Mouse (Mus musculus) kidney, embryonic 15.5 days (tissue): Measurements from ENCODE around the gene Rtkn2. TPM values are rescaled to one million over a fixed set of nuclear protein-coding genes. Genes with fewer than 3 reads are reported as not detected.

Source experiments
- ATAC-seq: fragments of 200-750 bp; cut with Nextera tagmentation; replicated peaks from 2 replicates; pipeline ENCODE4 v1.8.0; 2017; ENCODE audit warnings: moderate TSS enrichment; ENCODE audit not compliant: low FRiP score
- H3K27ac ChIP-seq: fragments of 300-500 bp; sonication (generic); 2 replicates; pipeline ENCODE4 v1.5.1; 2015; ENCODE audit warnings: mild to moderate bottlenecking, inconsistent platforms
- H3K27me3 ChIP-seq: fragments of 300-500 bp; sonication (generic); 2 replicates; pipeline ENCODE4 v1.6.1; 2015; ENCODE audit warnings: inconsistent platforms
- H3K36me3 ChIP-seq: fragments of 300-500 bp; sonication (generic); 2 replicates; pipeline ENCODE4 v1.6.1; 2015; ENCODE audit warnings: inconsistent platforms
- H3K4me1 ChIP-seq: fragments of 300-500 bp; sonication (generic); 2 replicates; pipeline ENCODE4 v1.6.1; 2015; ENCODE audit warnings: inconsistent platforms
- H3K4me2 ChIP-seq: fragments of 300-500 bp; sonication (generic); 2 replicates; pipeline ENCODE4 v1.6.1; 2015; ENCODE audit warnings: moderate library complexity, mild to moderate bottlenecking, inconsistent platforms
- H3K4me3 ChIP-seq: fragments of 300-500 bp; sonication (generic); replicated peaks from 2 replicates; pipeline ENCODE4 v1.5.1; 2015; ENCODE audit warnings: mild to moderate bottlenecking, inconsistent platforms
- H3K9ac ChIP-seq: fragments of 300-500 bp; sonication (generic); 2 replicates; pipeline ENCODE4 v1.6.1; 2015; ENCODE audit warnings: mild to moderate bottlenecking, inconsistent platforms
- H3K9me3 ChIP-seq: fragments of 300-500 bp; sonication (generic); replicated peaks from 2 replicates; pipeline ENCODE4 v1.6.1; 2016; ENCODE audit warnings: inconsistent platforms
- whole genome bisulfite sequencing: fragments of 180-500 bp; shearing (Covaris S2); methylation state at CpG from one replicate; pipeline ENCODE4 v1.1.7; 2015; ENCODE audit warnings: mixed read lengths; 5-methylcytosine and 5-hydroxymethylcytosine counted together
- polyA plus RNA-seq: library from polyadenylated mRNA; unstranded; fragments of >200 nt; fragmentation: Nextera tagmentation; extraction: Ambion mirVana; gene quantifications from 2 replicates; pipeline ENCODE4 v1.2.1, GENCODE M21; 2015

The Rtkn2 gene
- polyA plus RNA-seq, 1 experiment from 2014 or later, result 9.3 TPM

- no peak overlapping the region for H3K4me2 ChIP-seq
- no peaks in the 10 kb centered on the region for H3K27me3 ChIP-seq
- no peak for ATAC-seq
- peaks cover 41% of the 10 kb centered on the region for H3K36me3 ChIP-seq
- no peak overlapping the region for H3K27ac ChIP-seq
- no peaks in the 10 kb centered on the region for H3K9me3 ChIP-seq
- WGBS, result 97% methylated on average over 6 of the region's 6 CpGs
- H3K4me1 ChIP-seq, result peaks cover 50% of the 10 kb centered on the region
- no peak overlapping the region for H3K4me3 ChIP-seq
- no peak overlapping the region for H3K9ac ChIP-seq
Observed at GRCm38 (mm10) chr10:68102566-68102965, 123.2 kb downstream of the Rtkn2 start.

GRCm38 (mm10) chr10:68103078-68103855 lies 123.9 kb downstream of the Rtkn2 start:
- no peak for ATAC-seq

GRCm38 (mm10) chr10:68103988-68104387 lies 124.6 kb downstream of the Rtkn2 start:
- H3K4me1 ChIP-seq, result peaks cover 52% of the 10 kb centered on the region
- H3K4me2 ChIP-seq, result no peak overlapping the region
- ATAC-seq, result peak; percentile 62; the same call in 1 of the 2 replicates
- 33% methylated on average over 5 of the region's 5 CpGs for WGBS
- no peaks in the 10 kb centered on the region for H3K9me3 ChIP-seq
- peak overlapping the region; percentile 77 for H3K27ac ChIP-seq
- no peak overlapping the region for H3K9ac ChIP-seq
- no peak overlapping the region for H3K4me3 ChIP-seq
- no peaks in the 10 kb centered on the region for H3K27me3 ChIP-seq
- H3K36me3 ChIP-seq, result peaks cover 31% of the 10 kb centered on the region

More at GRCm38 (mm10) chr10:68103078-68103855, 123.9 kb downstream of the Rtkn2 start:
- peak overlapping the region; percentile 77 for H3K27ac ChIP-seq
- peaks cover 52% of the 10 kb centered on the region for H3K4me1 ChIP-seq
- no peak overlapping the region for H3K4me2 ChIP-seq
- 59% methylated on average over 6 of the region's 6 CpGs for WGBS
- H3K27me3 ChIP-seq, result no peaks in the 10 kb centered on the region
- H3K36me3 ChIP-seq, result peaks cover 34% of the 10 kb centered on the region
- H3K9ac ChIP-seq, result no peak overlapping the region
- H3K9me3 ChIP-seq, result no peaks in the 10 kb centered on the region
- H3K4me3 ChIP-seq, result no peak overlapping the region

DNA sequence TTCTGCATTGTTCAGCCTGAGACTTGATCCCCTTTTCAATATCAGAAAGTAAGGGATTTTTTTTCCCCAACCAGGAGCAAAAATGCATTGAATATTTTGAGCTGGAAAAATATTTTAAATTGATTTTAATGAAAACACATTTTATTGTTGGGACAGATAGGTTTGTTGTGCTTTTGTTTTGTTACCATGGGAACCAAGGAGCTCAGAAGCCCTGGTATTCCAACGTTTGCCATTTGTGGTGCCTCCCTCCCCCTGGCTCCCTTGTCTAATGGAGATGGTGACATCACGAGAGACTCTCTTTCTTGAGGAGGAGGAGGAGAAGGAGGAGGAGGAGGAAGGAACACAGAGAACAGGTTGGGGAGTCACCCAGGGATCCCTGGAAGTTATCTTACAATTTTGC lies 125.1 kb downstream of the Rtkn2 start:
- WGBS, result 6% methylated on average over 2 of the region's 2 CpGs
- H3K4me1 ChIP-seq, result peaks cover 52% of the 10 kb centered on the region
- peak; percentile 6; the same call in 1 of the 2 replicates for ATAC-seq
- H3K27me3 ChIP-seq, result no peaks in the 10 kb centered on the region
- peaks cover 31% of the 10 kb centered on the region for H3K36me3 ChIP-seq
- H3K4me2 ChIP-seq, result 0 out of 2 replicates have a peak overlapping the region, but pooled peaks have one; percentile 20
- no peaks in the 10 kb centered on the region for H3K9me3 ChIP-seq
- H3K4me3 ChIP-seq, result no peak overlapping the region
- H3K27ac ChIP-seq, result peak overlapping the region; percentile 77
- no peak overlapping the region for H3K9ac ChIP-seq

GRCm38 (mm10) chr10:68104881-68105781 lies 125.8 kb downstream of the Rtkn2 start:
- Histone ChIP-seq H3K9ac (no peak overlapping the region), H3K4me1 (peaks cover 52% of the 10 kb centered on the region), H3K36me3 (peaks cover 28% of the 10 kb centered on the region), H3K27ac (peak overlapping the region; percentile 77), H3K27me3 (no peaks in the 10 kb centered on the region), H3K4me2 (0 out of 2 replicates have a peak overlapping the region, but pooled peaks have one; percentile 20), H3K9me3 (no peaks in the 10 kb centered on the region), H3K4me3 (no peak overlapping the region)
- 31% methylated on average over 14 of the region's 14 CpGs for WGBS
- ATAC-seq, result 0 out of 2 replicates have a peak, but pooled peaks have one; percentile 10

DNA sequence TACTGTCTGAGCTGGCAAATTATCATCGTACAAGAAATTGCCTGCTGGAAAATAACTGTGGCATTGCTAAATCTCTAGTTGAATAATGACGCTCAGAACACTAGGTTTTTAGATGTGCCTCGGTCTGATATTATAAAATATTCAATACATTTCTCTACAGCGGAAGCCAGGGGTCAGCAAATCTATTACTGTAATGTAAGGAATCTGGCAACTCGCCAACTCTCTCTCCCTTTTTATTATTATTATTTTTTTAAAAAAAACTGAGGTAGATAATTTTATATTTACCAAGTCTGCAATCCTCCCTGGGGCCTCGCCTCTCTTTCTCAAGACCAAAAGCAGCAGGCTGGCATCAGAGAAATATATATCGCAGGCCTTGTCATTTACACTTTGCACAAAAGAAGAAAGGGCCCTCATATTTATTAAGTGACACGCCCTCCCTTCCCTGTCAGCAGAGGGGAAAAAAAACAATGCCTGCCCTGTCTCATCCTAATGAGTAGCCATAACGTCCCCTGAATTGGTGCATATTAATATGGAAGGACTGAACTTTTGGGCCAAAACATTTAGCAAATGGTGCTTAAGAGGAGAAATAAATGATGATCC lies 127.1 kb downstream of the Rtkn2 start:
- 42% methylated on average over 9 of the region's 9 CpGs for WGBS
- Histone ChIP-seq H3K4me2 (no peak overlapping the region), H3K4me1 (peaks cover 52% of the 10 kb centered on the region)

GRCm38 (mm10) chr10:68107716-68108115 lies 128.3 kb downstream of the Rtkn2 start:
- Histone ChIP-seq H3K27me3 (no peaks in the 10 kb centered on the region), H3K4me3 (no peak overlapping the region), H3K4me2 (no peak overlapping the region), H3K4me1 (peaks cover 50% of the 10 kb centered on the region), H3K27ac (no peak overlapping the region), H3K9me3 (no peaks in the 10 kb centered on the region), H3K9ac (no peak overlapping the region), H3K36me3 (peaks cover 9% of the 10 kb centered on the region; the same call in 1 of the 2 replicates)
- WGBS, result 62% methylated on average over 6 of the region's 6 CpGs
- ATAC-seq, result no peak

More for the DNA sequence above, 127.1 kb downstream of the Rtkn2 start:
- no peak overlapping the region for H3K4me3 ChIP-seq
- 0 out of 2 replicates have a peak overlapping the region, but pooled peaks have one; percentile 77 for H3K27ac ChIP-seq
- no peaks in the 10 kb centered on the region for H3K27me3 ChIP-seq
- H3K36me3 ChIP-seq, result peaks cover 14% of the 10 kb centered on the region
- no peak overlapping the region for H3K9ac ChIP-seq
- H3K9me3 ChIP-seq, result no peaks in the 10 kb centered on the region
- ATAC-seq, result no peak

Other genes with a start within 250 kb of the Rtkn2 start
- gene Zfp365, start 66.9 kb upstream of the Rtkn2 start, polyA plus RNA-seq, result 0.88 and 0.95 TPM in 2 replicates